Mouse (Mus musculus) cerebellum, adult 9-10 months (tissue): ENCODE results near the gene Tfdp1.

Experiments used
- DNase-seq: peaks from one replicate; pipeline ENCODE4 v3.0.0; 2022

Gene Tfdp1

GRCm38 (mm10) chr8:13427351-13427750 is 88.8 kb downstream of the Tfdp1 start:
- no peak for DNase-seq
